Mouse (Mus musculus): ENCODE data around the gene Vmn1r8.
"Not testable (repeated sequence)": the region's sequence is repeated elsewhere in the genome, so short reads cannot be mapped to it uniquely, and the experiment has no call there.

Vmn1r8 gene

DNA sequence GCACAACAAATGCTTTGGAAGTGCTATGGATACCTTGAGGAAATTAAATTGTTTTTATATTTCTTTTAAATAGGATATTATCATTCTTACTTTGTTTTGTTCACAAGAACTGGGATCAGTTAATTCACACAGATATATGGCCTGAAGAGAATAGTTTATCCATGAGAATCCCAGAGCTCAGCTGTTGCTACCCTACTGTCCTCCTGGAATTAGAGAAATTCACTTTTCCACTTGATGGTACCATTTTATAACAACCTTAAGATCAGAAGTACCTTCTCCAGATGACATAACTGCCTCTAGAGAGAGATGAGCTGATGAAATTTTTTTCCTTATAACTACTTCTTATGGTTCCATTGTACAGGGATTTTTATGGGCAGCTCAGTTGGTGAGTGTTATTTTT, at the start of gene Vmn1r8:
Gene Vmn1r8 (plus strand): TSS at position 301 of the 400 bp plus-strand sequence.
- DNase-seq = no peak

DNA sequence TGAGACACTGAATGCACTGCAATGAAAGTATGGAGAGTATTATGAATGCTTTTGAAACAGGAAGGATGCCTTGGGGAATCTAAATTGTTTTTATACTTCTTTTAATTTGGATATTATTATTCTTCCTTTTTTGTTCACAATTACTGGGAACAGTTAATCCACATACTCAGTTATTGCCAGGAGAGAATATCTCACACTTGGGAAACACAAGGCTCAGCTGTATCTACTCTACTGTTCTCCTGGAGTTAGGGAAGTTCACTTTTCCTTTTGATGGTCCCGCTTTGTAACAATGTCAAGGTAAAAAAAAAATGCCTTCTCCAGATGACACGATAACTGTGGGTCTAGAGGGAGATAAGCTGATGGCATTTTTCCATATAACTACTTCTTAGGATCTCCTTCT, 35.1 kb upstream of the Vmn1r8 start, which contains the start of gene Vmn1r6:
Gene Vmn1r6 (plus strand): TSS at position 301 of the 400 bp plus-strand sequence.
- DNase-seq = no peak

DNA sequence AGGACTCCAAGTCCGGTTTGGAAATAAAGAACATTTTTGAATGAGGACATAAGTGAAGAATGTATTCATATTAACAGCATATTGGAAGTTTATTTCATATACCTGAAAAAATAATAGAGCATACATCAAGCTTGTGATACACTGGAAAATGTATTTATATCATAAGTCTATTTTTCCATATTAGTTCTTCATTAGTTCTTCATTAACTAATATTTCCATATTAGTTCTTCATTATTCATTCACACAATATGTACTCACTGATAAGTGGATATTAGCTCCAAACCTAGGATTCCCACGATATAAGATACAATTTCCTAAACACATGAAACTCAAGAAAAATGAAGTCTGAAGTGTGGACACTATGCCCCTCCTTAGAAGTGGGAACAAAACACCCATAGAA, 6.9 kb upstream of the Vmn1r8 start, which contains the start of gene Vmn1r7:
Gene Vmn1r7 (minus strand): TSS at position 101 of the 400 bp plus-strand sequence.
- DNase-seq = not testable (repeated sequence)

DNA sequence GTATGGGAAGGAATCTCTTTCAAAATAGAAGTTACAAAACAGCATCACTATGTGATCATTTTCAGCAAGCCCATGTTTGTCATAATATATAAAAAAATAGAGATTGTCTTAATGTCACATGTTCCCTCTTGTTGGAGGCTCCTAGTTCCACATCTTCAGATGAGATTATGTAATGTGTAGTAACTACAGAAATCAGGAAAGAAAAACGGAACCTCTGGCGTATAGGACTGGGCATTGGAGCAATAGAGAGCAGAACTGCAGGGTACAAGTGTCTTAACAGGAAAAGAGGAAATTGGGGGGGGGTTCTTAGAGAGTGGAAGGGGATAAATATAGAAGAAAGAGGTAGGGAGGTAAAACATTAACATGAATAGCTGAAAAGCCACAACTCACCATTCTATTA, 2.6 kb downstream of the Vmn1r8 start:
- no peak for DNase-seq

DNA sequence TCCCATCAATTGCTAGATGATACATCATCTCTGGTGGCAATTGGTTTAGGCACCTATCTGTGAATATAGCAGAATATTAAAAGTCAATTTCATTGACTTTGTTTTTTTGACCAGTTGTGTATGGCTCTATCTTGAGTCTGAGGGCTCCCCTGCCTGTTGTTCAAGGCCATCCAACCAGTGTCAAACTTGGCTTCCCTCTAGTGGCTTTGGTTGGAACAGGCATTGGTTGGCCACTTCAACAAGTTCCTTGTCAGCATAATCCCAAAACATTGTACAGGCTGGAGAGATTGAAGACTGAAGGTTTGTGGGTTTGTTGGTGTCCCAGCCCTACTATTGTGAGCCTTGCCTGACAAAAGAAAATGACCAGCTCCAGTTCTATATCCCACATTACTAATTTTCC, 31.6 kb downstream of the Vmn1r8 start:
- DNase-seq = no peak

DNA sequence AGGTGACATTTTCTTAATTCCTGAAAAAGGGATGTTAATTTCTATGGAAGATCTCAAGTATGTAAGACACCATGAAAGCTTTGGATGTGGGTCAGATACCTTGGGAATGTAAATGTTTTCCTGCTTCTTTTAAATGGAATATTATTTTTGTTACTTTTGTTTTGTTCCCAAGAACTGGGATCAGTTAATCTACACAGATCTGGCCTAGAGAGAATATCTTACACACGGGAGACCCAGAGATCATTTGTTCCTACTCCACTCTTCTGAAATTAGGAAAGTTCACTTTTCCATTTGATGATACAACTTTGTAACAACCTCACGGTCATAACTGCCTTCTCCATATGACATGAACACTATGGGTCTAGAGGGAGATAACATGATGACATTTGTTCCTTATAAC, 34.4 kb downstream of the Vmn1r8 start, which contains the start of gene Vmn1r9:
Gene Vmn1r9 (plus strand): TSS at position 301 of the 400 bp plus-strand sequence.
- no peak for DNase-seq
